Mouse (Mus musculus): ENCODE results near the gene Mast4. TPM values are rescaled to one million over a fixed set of nuclear protein-coding genes. Genes with fewer than 3 reads are reported as not detected.

The Mast4 gene
- polyA plus RNA-seq, 1 experiment from 2014 or later: 18.8 TPM

DNA sequence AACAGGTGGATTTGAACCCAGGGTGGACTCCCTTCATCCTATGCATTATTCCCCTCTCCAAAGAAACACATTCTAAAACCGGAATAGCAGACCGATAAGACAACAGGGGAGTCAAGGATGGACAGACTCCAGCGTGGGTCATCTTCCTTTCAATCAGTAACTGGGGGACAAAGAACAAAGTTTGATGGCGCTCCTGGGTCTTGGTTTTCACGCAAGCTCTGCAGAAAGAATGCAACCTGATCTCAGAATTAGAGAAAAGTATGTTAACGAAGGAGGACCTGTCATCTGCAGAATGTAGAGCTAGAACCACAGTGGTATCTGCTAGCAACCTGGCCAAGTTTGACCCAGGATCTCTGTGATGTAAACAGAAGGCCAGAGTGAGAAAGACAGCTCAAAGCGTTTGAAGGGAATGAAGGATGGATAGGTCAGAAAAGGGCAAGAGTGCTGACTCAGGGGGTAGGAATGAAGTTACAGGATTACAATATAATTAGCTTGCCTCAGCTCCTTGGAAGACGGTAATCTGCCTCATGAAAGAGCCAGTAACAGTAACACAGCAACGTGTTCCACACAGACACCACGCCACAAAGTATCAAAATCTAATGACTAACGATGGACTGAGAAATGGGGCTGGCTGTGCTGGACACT, 345.9 kb downstream of the Mast4 start:
- Histone ChIP-seq H3K4me3 (no peak overlapping the region), H3K27ac (no peak overlapping the region)
- WGBS: 83% methylated on average over 11 of the region's 11 CpGs

GRCm38 (mm10) chr13:102984550-102984949, 349.7 kb downstream of the Mast4 start:
- WGBS: 96% methylated on average over 4 of the region's 4 CpGs
- H3K36me3 ChIP-seq: no peaks in the 10 kb centered on the region
- H3K27ac ChIP-seq: no peak overlapping the region
- no peaks in the 10 kb centered on the region for H3K27me3 ChIP-seq (replicated peaks)
- no peak overlapping the region for H3K9ac ChIP-seq
- H3K9me3 ChIP-seq: no peaks in the 10 kb centered on the region
- H3K4me3 ChIP-seq: no peak overlapping the region
- H3K4me2 ChIP-seq (replicated peaks): no peak overlapping the region
- ATAC-seq (ENCODE audit: low FRiP score, low read depth): no peak
- no peaks in the 10 kb centered on the region for H3K4me1 ChIP-seq

More for the DNA sequence above, 345.9 kb downstream of the Mast4 start:
- no peaks in the 10 kb centered on the region for H3K9me3 ChIP-seq
- no peak for ATAC-seq (ENCODE audit: low FRiP score, low read depth)
- no peak overlapping the region for H3K4me2 ChIP-seq (replicated peaks)
- H3K36me3 ChIP-seq: no peaks in the 10 kb centered on the region
- no peak overlapping the region for H3K9ac ChIP-seq
- H3K27me3 ChIP-seq (replicated peaks): no peaks in the 10 kb centered on the region
- no peaks in the 10 kb centered on the region for H3K4me1 ChIP-seq

GRCm38 (mm10) chr13:102973853-102974252, 360.4 kb downstream of the Mast4 start:
- H3K4me3 ChIP-seq: no peak overlapping the region
- no peaks in the 10 kb centered on the region for H3K27me3 ChIP-seq (replicated peaks)
- ATAC-seq (ENCODE audit: low FRiP score, low read depth): no peak
- no peaks in the 10 kb centered on the region for H3K4me1 ChIP-seq
- H3K9me3 ChIP-seq: no peaks in the 10 kb centered on the region
- no peak overlapping the region for H3K4me2 ChIP-seq (replicated peaks)
- WGBS: 89% methylated on average over 5 of the region's 5 CpGs
- H3K36me3 ChIP-seq: no peaks in the 10 kb centered on the region
- no peak overlapping the region for H3K9ac ChIP-seq
- no peak overlapping the region for H3K27ac ChIP-seq

GRCm38 (mm10) chr13:102963471-102963870, 370.8 kb downstream of the Mast4 start:
- no peak for ATAC-seq (ENCODE audit: low FRiP score, low read depth)
- no peak overlapping the region for H3K27ac ChIP-seq
- H3K4me3 ChIP-seq: no peak overlapping the region
- no peak overlapping the region for H3K9ac ChIP-seq
- no peaks in the 10 kb centered on the region for H3K27me3 ChIP-seq (replicated peaks)
- WGBS: 95% methylated on average over 6 of the region's 6 CpGs
- no peaks in the 10 kb centered on the region for H3K9me3 ChIP-seq
- no peak overlapping the region for H3K4me2 ChIP-seq (replicated peaks)
- no peaks in the 10 kb centered on the region for H3K4me1 ChIP-seq
- H3K36me3 ChIP-seq: no peaks in the 10 kb centered on the region

DNA sequence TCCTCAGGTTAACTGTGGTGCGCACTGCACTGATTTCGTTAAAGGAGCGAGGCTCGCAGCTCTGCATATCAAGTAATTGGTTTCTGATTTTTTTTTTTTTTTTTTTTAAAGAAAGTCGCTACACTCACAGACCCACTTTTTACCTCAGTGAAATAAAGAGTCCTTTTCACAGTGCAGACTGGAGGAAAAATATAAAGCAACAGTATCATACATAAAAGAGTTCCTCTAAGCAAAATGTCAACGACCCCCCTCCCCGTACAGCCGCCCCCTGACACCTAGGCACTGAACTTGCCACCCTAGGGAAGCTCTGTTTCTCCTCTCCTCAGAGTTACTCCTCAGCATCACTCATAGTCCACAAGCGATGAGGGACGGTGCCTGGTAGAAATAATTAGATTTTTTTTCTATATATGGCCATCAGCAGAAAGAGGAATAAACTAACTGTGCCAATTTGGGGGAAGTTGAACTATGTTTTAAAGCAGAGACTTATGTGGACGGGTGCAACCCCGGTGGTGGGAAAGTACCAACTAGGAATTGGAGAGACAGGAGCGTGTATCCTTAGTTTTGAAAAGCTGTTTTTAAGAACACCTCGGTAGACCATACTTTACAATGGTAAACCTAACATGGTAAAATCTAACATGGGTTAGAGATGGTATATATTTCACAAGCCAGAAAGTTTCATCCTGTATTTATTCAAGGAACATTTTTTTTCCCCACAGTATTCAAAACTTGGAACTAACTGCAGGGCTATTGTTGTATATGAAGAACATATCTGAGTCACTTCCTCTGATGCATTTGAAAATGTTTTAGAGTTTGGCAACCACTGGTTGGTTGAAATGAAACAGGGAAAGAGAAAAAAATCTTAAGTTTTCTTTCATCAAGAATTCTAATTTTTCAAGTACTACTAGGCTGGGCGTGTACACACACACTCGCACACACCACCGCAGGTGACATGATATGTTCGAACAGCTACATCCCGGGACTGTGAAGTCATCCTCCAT, 375.7 kb downstream of the Mast4 start:
- Histone ChIP-seq H3K9ac (no peak overlapping the region), H3K27me3 (replicated peaks) (no peaks in the 10 kb centered on the region), H3K4me2 (replicated peaks) (peak overlapping the region; percentile 71), H3K4me3 (peak overlapping the region; percentile 26), H3K36me3 (no peaks in the 10 kb centered on the region), H3K4me1 (peaks cover 10% of the 10 kb centered on the region), H3K9me3 (no peaks in the 10 kb centered on the region), H3K27ac (no peak overlapping the region)
- 50% methylated on average over 19 of the region's 19 CpGs for WGBS
- peak; percentile 35; the same call in 1 of the 2 replicates for ATAC-seq (ENCODE audit: low FRiP score, low read depth)

DNA sequence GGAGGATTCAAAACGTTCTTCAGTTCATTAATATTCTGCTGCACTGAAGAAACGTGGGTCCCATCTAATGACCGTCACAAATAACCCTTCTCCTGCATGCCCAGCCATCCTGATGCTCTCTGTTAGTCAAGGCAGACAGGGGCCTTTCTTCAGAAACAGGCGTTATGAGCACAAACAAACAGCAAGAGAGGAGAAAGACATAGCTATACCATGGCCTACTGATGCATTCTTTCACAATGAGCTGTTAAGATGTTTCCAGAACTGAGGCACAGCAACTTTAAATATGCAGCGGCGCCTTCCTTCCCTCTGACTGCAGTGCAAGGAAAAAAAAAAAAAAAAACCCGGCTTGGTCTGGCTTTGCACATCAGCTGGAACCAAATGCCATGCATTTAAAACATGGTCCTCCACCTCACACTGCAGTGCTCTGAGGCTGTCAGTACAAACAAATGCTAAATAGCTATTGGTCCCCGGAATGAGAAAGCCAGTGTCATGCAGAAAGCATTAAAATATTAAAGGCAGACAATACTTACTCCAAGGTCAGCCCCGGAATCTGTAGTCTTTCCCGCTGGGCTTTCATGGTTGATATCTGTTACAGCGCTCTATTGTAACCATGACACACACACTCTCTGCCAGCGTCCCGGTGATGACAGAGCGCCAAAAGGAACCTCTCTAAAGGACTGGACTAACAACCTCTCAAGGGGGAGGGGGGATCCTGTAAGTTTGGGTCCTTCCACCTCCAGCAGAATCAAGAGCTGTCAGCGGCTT, 376.6 kb downstream of the Mast4 start:
- H3K9ac ChIP-seq: 0 out of 2 replicates have a peak overlapping the region, but pooled peaks have one; percentile 26
- H3K27ac ChIP-seq: no peak overlapping the region
- peaks cover 10% of the 10 kb centered on the region for H3K4me1 ChIP-seq
- H3K27me3 ChIP-seq (replicated peaks): no peaks in the 10 kb centered on the region
- peak overlapping the region; percentile 71 for H3K4me2 ChIP-seq (replicated peaks)
- 3% methylated on average over 15 of the region's 15 CpGs for WGBS
- no peaks in the 10 kb centered on the region for H3K9me3 ChIP-seq
- peak overlapping the region; percentile 26 for H3K4me3 ChIP-seq
- peak; percentile 91 for ATAC-seq (ENCODE audit: low FRiP score, low read depth)
- H3K36me3 ChIP-seq: no peaks in the 10 kb centered on the region

- H3K4me1 ChIP-seq: peaks cover 10% of the 10 kb centered on the region
- ATAC-seq (ENCODE audit: low FRiP score, low read depth): no peak
- 87% methylated on average over 2 of the region's 2 CpGs for WGBS
- H3K4me3 ChIP-seq: no peak overlapping the region
- H3K36me3 ChIP-seq: no peaks in the 10 kb centered on the region
- H3K9ac ChIP-seq: no peak overlapping the region
- H3K9me3 ChIP-seq: no peaks in the 10 kb centered on the region
- H3K4me2 ChIP-seq (replicated peaks): no peak overlapping the region
- no peaks in the 10 kb centered on the region for H3K27me3 ChIP-seq (replicated peaks)
- no peak overlapping the region for H3K27ac ChIP-seq
Observed at GRCm38 (mm10) chr13:102955506-102955905, 378.8 kb downstream of the Mast4 start.

GRCm38 (mm10) chr13:102949756-102950155, 384.5 kb downstream of the Mast4 start:
- Histone ChIP-seq H3K4me1 (0 out of 2 replicates have a peak, but pooled peaks cover 8% of the 10 kb centered on the region), H3K27ac (no peak overlapping the region), H3K4me3 (no peak overlapping the region), H3K36me3 (no peaks in the 10 kb centered on the region), H3K9me3 (no peaks in the 10 kb centered on the region), H3K4me2 (replicated peaks) (no peak overlapping the region), H3K27me3 (replicated peaks) (no peaks in the 10 kb centered on the region), H3K9ac (no peak overlapping the region)
- WGBS: 61% methylated on average over 7 of the region's 7 CpGs
- no peak for ATAC-seq (ENCODE audit: low FRiP score, low read depth)

DNA sequence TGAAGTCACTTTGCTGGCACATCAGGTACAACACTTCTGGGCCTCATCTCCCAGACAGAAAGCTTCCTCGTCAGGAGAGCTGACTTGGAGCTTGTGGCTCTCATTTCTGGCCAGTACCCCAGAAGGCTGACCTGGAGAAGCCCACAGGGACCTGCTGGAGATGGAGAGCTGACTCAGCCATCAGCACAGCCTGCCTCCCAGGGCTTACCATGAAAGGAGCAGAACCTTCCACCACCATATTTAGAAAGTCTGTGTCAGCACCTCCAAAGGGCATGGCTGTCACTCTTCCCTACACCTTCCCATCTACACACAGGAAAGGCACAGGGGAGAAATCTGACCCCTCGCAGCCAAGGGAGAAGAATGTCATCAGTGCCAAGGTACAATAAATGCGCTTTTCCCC, 385.3 kb downstream of the Mast4 start:
- H3K4me1 ChIP-seq: 0 out of 2 replicates have a peak, but pooled peaks cover 8% of the 10 kb centered on the region
- no peak overlapping the region for H3K27ac ChIP-seq
- H3K36me3 ChIP-seq: no peaks in the 10 kb centered on the region
- H3K4me3 ChIP-seq: no peak overlapping the region
- no peak overlapping the region for H3K4me2 ChIP-seq (replicated peaks)
- H3K27me3 ChIP-seq (replicated peaks): no peaks in the 10 kb centered on the region
- H3K9me3 ChIP-seq: no peaks in the 10 kb centered on the region
- WGBS: 89% methylated on average over 3 of the region's 3 CpGs
- no peak overlapping the region for H3K9ac ChIP-seq
- ATAC-seq (ENCODE audit: low FRiP score, low read depth): no peak

GRCm38 (mm10) chr13:102947546-102947945, 386.8 kb downstream of the Mast4 start:
- WGBS: 79% methylated on average over 2 of the region's 2 CpGs
- no peaks in the 10 kb centered on the region for H3K27me3 ChIP-seq (replicated peaks)
- no peak overlapping the region for H3K4me2 ChIP-seq (replicated peaks)
- no peak overlapping the region for H3K4me3 ChIP-seq
- no peak overlapping the region for H3K9ac ChIP-seq
- no peaks in the 10 kb centered on the region for H3K36me3 ChIP-seq
- ATAC-seq (ENCODE audit: low FRiP score, low read depth): no peak
- H3K9me3 ChIP-seq: no peaks in the 10 kb centered on the region
- H3K4me1 ChIP-seq: 0 out of 2 replicates have a peak, but pooled peaks cover 8% of the 10 kb centered on the region
- H3K27ac ChIP-seq: no peak overlapping the region

- no peak overlapping the region for H3K27ac ChIP-seq
Observed at GRCm38 (mm10) chr13:102946024-102946821, 388.1 kb downstream of the Mast4 start.

More at GRCm38 (mm10) chr13:102946024-102946821, 388.1 kb downstream of the Mast4 start:
- 34% methylated on average over 13 of the region's 13 CpGs for WGBS
- H3K9me3 ChIP-seq: no peaks in the 10 kb centered on the region
- H3K4me1 ChIP-seq: 0 out of 2 replicates have a peak, but pooled peaks cover 8% of the 10 kb centered on the region
- no peak overlapping the region for H3K9ac ChIP-seq
- H3K27me3 ChIP-seq (replicated peaks): no peaks in the 10 kb centered on the region
- no peak overlapping the region for H3K4me3 ChIP-seq
- no peaks in the 10 kb centered on the region for H3K36me3 ChIP-seq
- no peak overlapping the region; the same call in 1 of the 2 replicates for H3K4me2 ChIP-seq (replicated peaks)
- peak; percentile 70 for ATAC-seq (ENCODE audit: low FRiP score, low read depth)
